Mouse (Mus musculus): Measurements from ENCODE around the gene Spc24.
"Not testable (repeated sequence)": the region's sequence is repeated elsewhere in the genome, so short reads cannot be mapped to it uniquely, and the experiment has no call there.

The Spc24 gene

GRCm38 (mm10) chr9:21760155-21761088 is at the start of gene Spc24:
Spc24 (minus strand) TSS chr9:21760303.
- DNase-seq = peak; percentile 95 to 98

GRCm38 (mm10) chr9:21808561-21808960 is 48.5 kb upstream of the Spc24 start:
- no peak for DNase-seq

DNA sequence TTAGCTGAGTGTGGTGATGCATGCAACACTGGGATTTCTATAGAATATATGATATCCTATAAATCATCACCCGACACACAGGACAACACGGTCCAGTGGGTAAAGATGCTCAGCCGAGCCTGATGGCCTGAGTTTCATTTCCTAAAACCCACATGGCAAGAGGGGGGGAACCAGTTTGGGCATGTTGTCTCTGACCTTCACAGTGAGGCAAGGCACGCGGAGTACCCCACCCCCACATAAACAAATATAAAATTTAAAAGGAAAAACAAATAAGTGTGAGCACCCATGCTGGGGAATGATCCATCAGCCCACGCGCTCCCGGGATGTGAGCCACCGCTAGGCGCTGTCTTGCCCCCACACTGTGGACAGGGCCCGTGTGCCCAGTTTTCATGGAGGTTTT is 46.9 kb upstream of the Spc24 start:
- no peak for DNase-seq

DNA sequence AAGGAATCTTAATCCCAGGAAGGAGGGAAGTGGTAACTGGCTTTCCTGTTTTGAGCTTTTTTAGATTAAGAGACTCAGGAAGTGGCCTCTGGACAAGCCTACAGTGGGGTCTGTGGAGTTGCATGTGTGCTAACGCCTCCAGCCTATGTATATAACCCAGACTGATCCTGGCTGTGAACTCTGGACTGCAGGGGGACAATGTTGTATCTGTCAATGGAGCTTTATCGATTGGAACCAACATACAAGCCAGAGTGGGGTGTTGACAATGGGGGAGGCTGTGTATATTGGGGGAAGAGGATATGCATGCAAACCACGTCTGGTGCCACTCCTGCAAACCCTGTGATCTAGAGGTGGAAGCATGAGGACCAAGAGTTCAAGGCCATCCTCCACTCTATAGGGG is 46.3 kb upstream of the Spc24 start:
- no peak for DNase-seq

- DNase-seq = peak; percentile 83 to 89
Measured at GRCm38 (mm10) chr9:21803986-21804644, 44.0 kb upstream of the Spc24 start.

- no peak for DNase-seq
Measured at GRCm38 (mm10) chr9:21801591-21801990, 41.5 kb upstream of the Spc24 start.

DNA sequence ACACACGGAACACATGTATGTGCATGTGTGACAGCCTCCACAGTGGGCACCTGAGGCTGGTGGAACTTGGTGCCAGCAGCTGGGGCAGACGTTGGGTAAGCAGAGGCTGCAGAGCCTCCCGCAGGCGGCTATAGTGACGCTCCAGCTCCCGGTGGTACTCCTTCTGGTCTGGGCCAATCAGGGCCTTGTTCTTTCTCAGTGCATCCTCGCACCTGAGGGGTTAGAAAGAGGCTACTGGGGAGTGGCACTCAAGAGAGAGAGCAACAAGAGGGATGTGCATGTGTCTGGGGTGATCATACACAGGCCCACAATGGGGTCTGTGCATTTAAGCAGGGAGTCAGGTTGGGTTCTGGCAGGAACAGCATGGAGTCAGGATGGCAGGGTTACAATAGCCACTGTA is 41.0 kb upstream of the Spc24 start:
- DNase-seq = no peak

DNA sequence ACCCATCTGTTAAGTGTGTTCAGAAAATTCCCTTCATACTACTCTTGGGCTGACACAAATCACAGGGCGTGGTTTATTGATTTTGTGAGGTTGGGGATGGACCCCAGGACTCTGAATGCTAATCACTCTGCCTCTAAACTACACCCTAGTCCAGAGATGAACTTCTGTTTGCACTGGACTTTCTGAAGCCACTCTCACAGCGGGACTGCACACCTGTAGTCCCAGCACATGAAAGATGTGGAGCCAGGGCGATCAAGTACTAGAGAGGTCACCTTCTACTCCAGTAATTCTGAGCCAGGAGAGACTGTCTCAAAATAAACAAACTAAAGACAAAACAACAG is 38.9 kb upstream of the Spc24 start:
- DNase-seq = no peak

DNA sequence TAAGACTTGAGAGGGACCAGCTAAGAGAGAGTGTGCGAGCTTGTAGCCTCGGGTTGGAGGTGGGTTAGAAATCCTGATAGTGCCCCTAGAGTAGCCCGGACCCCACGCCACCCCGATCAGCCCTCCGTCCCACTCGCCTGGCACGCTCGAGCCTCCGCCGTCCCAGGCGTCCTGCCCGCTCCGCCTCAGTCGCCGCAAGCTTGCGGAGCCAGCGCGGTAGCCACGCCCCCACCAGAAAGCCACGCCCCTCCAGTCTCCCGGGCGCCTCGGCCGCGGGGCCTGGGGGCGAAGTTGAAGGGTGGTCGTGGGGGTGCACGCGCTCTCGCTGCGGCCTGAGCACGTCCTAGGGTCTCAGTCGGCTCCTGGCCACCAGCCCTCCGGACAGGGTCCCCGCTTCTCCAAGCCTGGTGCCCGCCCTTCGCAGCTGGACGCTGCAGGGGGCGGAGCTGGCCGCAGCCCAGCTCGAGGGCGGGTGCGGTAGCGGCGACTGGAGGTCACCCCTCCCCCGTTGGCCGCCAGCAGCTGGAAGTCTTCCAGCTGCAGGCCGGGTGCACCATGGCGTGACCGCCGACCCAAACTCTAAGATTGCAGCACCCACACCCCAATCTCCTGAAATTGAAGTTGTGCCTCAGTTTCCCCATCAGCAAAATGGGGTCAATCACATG is 38.4 kb upstream of the Spc24 start, which contains the start of gene Kank2:
Gene Kank2, minus strand, starts transcription at position 400 of the 665 bp plus-strand sequence.
- DNase-seq = peak; percentile 93

GRCm38 (mm10) chr9:21797921-21798344 is 37.8 kb upstream of the Spc24 start:
- DNase-seq = peak; percentile 67 to 84

GRCm38 (mm10) chr9:21796919-21797318 is 36.8 kb upstream of the Spc24 start:
- DNase-seq = no peak

- peak; percentile 33 to 65 for DNase-seq
Measured at GRCm38 (mm10) chr9:21796259-21796658, 36.2 kb upstream of the Spc24 start.

- no peak for DNase-seq
Measured at GRCm38 (mm10) chr9:21795579-21795978, 35.5 kb upstream of the Spc24 start.

DNA sequence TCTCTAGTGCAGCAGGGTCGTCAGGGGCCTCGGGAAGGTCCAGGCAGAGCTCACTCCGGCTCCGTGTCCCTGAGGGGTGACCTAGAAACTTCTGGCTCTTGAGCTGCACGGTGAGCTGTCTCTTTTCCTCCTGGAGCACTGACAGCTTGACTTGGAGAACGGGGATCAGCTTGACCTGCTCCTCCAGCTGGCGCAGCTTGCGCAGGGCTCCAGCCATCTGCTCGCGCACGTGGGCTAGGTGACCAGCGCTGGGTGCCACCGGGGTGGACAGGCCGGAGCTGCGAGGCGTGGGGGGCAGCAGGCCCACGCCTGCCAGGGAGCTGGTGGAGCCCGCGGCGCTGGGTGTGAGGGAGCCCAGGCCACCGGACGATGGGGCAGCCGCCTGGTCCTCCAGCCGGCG is 34.8 kb upstream of the Spc24 start:
- DNase-seq = no peak

GRCm38 (mm10) chr9:21794344-21794834 is 34.3 kb upstream of the Spc24 start:
- no peak for DNase-seq

DNA sequence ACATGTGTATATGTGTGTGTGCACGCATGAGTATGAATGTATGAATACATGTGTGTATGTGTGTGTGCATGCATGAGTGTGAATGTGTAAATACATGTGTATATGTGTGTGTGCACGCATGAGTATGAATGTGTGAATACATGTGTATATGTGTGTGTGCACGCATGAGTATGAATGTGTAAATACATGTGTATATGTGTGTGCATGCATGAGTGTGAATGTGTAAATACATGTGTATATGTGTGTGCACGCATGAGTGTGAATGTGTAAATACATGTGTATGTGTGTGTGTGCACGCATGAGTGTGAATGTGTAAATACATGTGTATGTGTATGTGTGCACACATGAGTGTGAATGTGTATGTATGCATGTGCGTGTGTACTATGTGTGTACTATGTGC is 33.4 kb upstream of the Spc24 start:
- DNase-seq = not testable (repeated sequence)

DNA sequence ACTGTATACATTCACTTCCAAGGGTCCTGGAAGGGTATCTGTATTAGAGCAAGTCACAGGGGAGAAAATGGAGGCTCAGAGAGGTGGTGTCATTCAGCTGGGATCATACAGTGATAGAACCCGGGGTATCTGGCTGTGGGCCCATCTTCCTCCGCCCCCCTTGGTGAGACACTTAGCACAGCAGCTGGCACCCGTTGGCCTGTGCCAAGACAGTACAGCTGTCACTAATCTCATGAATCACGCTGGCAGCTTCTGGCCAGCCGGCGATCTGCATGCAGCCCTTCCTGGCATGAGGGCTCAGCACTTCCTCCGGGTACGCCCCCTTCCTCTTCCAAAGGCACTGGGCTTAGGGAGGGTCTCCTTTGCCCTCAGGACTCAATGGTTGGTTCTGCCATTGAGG is 32.5 kb upstream of the Spc24 start:
- peak; percentile 36 to 68 for DNase-seq

- peak; percentile 77 to 85 for DNase-seq
Measured at GRCm38 (mm10) chr9:21791861-21792260, 31.8 kb upstream of the Spc24 start.

DNA sequence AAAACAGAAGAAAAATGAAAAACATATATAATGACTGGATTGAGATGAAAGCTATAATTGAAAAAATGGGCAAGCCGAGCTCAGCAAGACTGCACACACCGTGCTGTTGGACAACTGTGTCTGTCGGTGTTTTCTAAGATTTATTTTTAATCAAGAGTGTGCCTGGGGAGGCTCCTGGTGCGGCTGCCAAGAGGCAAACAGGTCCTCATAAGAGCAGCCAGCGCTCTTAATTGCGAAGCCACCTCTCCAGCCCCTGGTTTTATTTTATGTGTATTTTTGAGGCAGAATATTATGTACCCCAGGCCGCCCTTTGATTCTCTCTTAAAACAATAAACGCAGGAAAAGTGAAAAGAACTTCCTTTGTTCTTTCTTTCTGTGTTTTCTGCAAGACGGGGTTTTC is 28.1 kb upstream of the Spc24 start:
- no peak for DNase-seq

GRCm38 (mm10) chr9:21787654-21788053 is 27.6 kb upstream of the Spc24 start:
- no peak for DNase-seq

DNA sequence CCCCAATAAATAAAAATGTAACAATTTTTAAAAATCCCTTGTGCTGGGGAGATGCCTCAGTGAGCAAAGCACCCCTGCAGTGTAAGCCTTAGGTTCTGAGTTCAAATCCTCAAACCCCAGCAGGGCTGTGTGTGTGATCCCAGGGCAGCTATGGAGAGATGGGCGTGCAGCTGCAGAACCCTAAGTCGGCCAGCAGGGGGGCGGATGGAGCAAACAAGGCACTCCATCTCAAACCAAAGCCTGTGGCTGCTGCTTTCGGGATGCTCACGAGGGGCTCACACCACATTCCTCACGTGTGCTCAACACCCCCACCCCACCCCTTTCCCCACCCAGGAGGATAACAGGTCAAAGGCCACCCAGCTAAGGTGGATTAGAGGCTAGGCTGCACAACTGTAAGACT is 26.8 kb upstream of the Spc24 start:
- DNase-seq = peak; percentile 75 to 79

DNA sequence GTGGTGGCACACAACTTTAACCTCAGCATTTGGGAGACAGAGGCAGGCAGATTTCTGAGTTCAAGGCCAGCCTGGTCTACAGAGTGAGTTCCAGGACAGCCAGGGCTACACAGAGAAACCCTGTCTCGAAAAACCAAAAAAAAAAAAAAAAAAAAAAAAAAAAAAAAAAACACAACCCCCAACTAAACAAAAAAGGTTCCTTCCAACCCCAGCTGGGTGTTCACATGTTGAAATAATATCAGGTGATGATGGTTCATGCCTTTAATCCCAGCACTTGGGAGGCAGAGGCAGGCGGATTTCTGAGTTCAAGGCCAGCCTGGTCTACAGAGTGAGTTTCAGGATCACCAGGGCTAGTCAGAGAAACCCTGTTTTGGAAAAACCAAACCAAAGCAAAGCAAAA is 26.2 kb upstream of the Spc24 start:
- DNase-seq = not testable (repeated sequence)
